Mouse (Mus musculus) ES-Bruce4 (cell line): ENCODE data around the gene Olfr1057.
"Not testable (repeated sequence)": the region's sequence is repeated elsewhere in the genome, so short reads cannot be mapped to it uniquely, and the experiment has no call there.

Experiments
- CTCF ChIP-seq: IDR thresholded peaks from one replicate; pipeline ENCODE4 v1.8.1; 2011; ENCODE audit warnings: low read depth, low read length
- EP300 ChIP-seq: IDR thresholded peaks from 2 replicates; pipeline ENCODE4 v1.6.1; 2011; ENCODE audit warnings: low read depth, low read length; ENCODE audit not compliant: insufficient read depth
- POLR2A ChIP-seq: IDR thresholded peaks from one replicate; pipeline ENCODE4 v1.8.1; 2011; ENCODE audit warnings: low read length; ENCODE audit not compliant: insufficient read depth

DNA sequence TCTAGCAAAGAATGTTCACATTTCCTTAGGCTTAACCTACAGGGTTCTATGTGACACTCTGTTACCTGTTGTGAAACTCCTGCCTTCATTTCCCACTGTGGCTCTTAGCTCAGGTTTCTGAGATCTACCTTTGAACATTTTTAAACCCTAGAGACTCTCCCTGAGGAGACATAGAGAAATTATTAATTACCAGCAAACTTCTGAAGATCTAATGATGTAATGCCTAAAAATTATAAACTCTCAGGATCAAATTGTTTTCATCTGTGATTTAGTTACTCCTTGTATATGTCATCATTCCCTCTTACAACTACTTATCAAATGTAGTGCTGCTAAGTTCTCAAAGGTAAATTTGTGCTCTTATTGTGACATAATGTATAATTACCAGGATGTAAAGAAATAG lies 10.3 kb upstream of the Olfr1057 start, which contains the start of gene Olfr1058:
- not testable (repeated sequence) for TF ChIP-seq CTCF, EP300, POLR2A
